Mouse (Mus musculus): ENCODE results near the gene Kcns1.
A peak's percentile ranks its signal among the peaks of the same experiment; 100 is the strongest.
"Not testable (repeated sequence)": the region's sequence is repeated elsewhere in the genome, so short reads cannot be mapped to it uniquely, and the experiment has no call there.

Gene Kcns1

DNA sequence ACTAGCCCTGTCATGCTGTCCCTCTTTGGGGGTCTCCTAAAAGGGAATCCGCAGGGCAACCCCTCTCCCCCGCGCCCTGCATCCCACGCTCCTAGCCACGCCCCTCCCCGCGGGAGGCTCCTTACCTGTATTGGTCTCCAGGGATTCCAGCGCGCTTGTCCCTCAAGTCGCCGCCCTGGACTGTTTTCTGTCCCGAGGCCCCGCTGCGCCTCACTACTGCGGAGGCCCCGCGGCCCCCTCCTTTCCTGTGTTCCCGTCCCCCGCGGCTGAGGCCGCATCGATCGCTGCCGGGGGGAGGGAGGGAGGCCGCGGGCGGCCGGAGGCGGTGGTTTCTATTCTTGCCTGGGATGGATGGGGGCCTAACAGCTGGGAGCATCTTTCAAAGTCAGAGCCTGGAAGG is at the start of gene Kcns1:
Gene Kcns1 (minus strand): TSS at position 212 of the 400 bp plus-strand sequence.
- no peak for DNase-seq

DNA sequence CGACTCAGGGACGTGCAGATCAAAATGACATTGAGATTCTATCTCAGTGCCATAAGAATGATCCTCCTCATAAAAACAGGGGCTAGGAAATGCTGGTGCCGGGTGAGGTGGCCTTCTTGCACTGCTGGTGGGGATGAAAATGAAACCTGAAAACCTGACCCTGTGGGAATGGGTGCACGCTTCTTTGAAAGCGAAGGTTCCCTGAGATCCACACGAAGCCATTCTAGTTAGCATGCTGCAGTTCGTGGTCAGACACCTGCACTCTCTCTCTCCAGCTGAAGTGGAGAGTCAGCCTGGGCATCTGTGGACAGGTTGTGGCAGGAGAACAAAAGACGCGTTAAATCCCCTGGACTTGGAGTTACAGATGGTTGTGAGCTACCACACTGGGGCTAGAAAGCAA is 48.4 kb upstream of the Kcns1 start:
- no peak for DNase-seq

DNA sequence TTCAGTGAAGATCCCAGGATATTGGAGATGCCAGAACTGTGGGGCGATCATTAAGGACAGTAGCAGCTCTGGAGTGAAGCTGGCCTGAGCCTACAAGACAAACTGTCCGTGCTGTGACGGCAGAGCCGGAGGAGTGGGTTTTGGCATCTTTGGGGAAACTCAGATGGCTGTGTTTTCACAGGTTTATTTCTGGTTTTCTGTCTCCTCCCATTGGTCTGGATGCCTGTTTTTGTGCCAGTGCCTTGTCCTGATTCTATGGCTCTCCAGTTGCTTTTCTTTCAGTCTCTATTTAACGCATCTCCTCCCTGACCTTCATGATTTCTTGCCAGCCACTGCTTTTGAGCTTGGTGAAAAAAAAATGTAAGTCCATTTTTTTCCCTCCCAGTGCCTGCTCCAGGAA is 41.8 kb upstream of the Kcns1 start:
- DNase-seq: no peak

DNA sequence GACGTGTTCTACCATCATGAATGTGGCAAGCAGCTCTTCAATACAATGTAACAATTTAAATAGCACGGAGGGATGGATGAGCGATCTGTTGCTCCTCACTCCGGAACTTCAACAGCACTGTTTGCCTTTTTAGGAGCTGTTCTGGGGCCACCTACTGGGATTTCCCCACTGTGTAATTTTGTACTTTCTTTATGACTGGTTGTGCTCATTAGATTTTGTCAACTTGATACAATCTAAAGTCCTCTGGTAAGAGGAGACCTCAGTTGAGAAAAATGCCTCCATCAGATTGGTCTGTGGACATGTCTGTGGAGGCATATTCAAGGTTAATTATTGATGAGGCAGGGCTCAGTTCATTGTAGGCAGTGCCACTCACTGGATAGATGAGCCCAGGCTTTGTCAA is 40.0 kb upstream of the Kcns1 start:
- DNase-seq: no peak

DNA sequence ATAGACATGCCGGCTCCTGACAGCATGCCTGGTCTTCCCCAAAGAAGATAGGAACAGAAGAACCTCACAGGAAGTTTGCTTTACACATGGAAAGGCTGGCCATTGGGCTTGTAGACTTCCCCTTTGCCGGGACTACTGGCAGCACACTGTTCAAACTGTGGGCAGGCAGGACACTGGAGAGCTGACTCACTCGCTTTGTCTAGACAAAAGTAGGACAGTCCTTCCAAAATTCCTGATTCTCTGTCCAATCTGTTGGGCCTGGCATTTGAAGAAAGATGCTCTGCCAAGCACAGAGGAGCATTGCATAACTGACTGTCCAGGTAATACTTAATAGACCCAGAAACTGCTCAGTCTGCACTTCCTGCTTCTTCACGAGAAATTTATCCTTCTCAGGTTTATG is 35.8 kb upstream of the Kcns1 start:
- peak; percentile 61 for DNase-seq

DNA sequence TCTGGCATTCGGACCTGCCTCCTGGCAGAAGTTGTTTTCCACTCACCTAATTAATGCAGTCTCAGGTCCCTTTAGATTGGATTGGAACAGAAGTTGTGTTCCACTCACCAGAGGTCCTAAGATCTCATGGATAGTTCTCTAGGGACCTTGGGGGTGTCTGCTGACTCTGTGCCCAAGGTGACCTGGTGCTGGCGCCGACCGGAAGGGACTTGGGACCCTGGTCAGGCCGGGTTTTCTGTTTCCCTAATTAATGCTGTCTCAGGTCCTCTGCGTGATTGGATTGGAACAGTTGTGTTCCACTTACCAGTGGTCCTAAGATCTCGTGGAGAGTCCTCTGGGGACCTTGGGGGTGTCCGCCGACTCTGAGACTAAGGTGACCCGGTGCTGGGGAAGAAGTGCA is 35.1 kb upstream of the Kcns1 start:
- DNase-seq: not testable (repeated sequence)

DNA sequence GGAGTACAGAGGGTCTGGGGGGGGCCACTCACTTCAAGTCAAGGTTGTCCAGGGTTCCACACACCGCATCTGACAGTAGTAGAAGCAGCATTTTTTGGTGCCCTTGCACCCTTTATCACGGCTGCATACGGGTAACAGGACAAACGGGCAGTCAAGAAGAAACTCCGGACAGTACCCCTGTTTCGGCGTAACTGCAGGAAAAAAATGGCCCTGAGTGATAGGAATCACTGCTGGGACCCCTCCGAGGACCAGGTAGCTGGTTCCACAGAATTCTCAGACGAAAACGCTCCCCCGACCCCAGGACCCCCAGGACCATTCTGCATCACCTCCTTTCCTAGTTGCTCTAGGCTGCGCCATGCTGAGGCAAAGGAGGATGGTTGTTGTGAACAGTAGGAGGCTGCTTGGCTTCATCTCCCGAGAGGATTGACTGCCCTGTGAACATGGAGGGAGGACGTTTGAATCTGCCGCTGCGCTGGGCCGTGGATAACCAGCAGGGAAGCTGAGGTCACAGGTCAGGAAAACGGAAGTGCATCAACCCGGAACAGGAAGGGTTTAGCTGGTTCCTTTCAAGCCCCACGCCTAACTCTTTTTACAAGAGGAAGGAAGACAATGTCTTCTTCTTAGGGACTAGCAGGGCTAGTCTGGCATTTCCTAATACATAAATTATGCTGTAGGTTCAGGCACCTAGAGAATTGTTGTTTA is 28.9 kb upstream of the Kcns1 start, which contains the start of gene Wfdc15a:
Gene Wfdc15a (minus strand): TSS at position 505 of the 702 bp plus-strand sequence.
- DNase-seq: no peak

DNA sequence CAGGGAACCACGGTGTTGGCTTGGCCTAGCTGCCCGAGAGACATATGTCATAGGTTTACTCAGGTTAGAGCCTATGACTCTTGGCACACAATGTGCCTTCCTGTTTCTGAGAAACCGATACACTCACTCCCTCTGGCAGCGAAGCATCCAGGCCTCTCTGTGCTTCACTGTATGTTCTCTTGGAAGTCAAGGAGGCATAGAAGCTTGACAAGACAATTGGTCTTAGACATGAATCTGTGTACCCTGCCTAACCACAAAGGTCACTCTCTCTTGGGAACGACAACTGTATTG is 25.7 kb upstream of the Kcns1 start:
- no peak for DNase-seq

DNA sequence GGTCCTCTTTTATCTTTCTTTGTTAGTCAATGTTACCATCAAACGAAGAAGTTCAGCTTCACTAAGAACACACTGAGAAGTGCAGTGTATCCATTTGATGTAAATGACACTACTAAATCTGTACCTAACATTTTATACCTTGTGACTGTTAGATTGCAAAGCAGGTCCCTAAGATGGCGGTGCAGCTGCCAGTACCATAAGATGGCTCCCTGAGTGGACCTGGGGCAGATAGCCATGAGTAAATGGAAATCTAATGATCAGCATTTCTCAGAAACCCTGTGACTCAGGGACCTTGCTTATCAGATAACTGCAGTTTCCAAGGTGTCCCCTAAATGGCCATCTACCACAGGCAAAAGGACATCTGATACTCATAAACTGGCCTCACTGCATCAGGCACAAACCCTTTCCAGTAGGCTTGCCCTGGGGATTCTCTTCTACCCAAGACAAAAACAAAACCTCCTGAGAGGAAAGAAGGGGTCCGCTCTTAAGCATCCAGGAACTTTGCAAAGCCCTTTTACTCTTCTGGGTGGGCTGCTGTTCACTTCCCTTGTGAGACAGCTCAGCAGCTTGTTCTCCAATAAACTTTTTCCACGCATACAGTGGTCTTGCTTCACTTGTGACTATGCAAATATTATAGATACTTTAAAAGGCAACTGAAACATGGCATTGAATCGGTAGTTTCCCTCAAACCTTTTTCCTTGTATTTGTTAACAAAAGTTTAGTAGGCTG is 25.2 kb upstream of the Kcns1 start:
- DNase-seq: no peak

DNA sequence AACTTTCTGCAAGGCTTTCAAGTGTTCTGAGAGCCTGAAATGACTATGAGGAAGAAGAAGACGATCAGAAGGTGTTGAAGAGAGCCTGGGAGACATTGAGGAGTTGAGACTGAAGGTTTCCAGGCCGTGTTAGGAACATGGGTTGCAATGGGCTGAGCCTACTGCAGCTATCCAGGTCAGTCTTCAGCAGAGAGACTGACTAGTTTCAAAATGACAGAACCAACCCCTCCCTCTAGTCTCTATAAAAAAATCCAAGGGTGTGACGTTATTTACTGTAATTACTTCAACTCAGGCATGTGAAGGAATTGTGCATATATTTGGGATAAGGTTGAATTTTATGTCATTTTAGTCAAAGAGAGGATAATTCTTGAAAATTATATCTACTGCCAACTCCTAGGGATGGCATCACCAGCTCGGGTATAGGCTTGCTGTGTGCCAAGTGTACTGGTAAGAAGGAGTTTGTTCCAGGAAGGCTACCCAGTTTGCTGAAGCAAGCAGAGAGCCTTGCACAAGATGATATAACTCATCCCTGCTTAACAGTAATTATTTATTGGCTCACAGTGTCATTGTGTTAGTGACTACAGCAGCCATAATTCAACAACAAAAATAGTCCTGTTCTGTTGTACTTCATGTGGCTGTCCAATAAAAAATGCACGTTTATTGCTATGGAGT is 24.2 kb upstream of the Kcns1 start:
- DNase-seq: no peak

DNA sequence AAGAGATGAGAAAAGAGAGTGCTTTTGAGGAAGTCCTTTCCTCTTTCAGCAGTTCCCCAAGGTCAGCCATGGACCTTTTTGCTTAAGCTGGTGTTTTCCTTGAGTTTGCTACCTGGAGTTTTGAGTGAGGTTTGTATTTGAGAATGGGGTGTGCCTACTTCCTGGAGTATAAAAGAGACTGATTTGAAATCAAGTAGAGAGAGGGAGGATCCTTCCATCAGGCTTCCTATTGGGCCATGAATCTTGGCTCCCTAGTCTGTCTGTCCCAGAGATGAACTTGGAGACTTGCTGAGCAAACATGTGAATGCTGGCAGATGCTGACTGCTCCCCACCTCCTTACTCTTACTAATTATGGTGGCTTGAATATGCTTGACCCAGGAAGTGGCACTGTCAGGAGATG is 21.4 kb upstream of the Kcns1 start:
- DNase-seq: no peak

DNA sequence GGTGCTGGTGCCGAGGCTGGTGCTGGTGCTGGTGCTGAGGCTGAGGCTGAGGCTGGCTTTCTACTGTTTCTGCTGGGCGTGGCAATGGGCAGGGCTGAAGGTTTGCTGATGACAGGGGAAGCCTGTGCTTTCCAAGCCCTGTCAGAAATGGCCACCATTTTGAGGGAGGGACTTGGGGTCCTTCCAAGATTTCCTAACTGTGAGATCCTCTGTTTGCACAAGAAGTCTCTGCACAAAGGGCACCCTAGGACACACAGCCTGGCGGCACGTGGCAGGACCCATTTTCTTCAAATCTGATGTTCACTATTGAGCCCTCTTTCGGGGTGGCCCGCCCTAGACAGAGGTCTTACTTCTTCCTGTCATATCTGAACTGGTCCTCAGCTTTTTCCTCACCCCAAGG is 19.7 kb upstream of the Kcns1 start, which contains the start of gene Wfdc12:
Gene Wfdc12 (minus strand): TSS at position 33 of the 400 bp plus-strand sequence.
- DNase-seq: no peak

DNA sequence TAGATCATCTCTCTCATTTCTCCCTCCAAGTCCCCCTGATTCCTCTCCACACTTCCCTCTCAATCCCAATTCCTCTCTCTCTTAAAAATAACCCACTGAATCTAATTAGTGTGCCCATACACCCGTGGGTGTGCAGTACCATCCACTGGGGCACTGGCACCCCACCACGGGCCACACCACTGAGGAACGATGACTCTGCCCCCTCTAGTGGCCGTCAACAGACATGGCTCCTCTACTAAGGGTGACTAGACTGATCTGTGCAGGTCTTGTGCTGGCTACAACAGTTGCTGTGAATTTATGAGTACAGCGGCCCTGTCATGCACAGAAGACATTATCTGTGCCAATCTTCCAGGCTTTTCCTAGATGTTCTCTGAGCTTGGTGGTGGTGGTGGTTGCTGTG is 17.8 kb upstream of the Kcns1 start:
- DNase-seq: no peak

DNA sequence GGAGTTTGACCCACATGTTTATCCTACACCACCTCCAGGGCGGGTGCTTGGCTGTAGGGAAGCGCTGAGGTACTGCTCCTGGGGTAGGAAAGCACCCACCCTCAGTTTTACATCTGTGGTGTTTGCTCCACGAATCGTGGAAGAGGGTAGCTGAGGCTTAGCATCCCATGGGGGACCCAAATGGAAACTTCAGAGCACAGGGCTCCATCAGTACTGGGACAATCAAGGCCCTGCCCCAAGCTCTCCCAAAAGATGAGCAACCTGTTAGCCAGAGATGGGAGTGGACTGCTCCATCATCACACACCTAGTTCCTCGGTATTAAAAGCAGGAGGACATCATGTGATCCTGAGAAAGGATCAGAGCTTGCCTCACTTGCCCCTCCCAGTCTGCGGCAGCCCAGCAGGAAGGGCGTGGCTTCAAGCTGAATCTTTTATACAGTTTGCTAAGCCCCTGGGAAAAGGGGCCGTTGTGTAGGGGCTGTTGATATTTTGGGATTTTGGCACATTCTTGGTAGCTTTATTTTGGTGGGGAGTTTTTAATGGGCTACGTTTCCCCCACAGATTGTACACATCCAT is 13.3 kb upstream of the Kcns1 start:
- DNase-seq: no peak

DNA sequence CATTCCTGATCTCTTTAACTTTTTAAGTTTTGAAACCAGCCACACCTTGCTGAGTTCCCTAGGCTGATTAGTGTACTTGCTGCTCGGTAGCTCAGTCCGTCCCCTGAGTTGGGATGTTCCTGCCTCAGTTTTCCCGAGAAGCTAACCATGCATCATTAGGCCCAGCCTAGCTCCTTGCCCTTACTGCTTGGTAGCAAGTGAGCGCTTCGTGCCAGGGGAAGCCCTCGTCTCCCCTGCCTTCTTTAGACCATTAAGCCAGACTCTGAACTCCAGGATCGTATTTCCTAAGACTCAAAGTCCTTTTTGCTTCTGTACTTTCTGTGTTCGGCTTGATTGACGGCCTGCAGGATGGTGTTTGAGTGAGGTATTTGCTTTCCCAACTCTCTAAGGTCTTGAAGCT is 12.4 kb upstream of the Kcns1 start:
- DNase-seq: no peak

DNA sequence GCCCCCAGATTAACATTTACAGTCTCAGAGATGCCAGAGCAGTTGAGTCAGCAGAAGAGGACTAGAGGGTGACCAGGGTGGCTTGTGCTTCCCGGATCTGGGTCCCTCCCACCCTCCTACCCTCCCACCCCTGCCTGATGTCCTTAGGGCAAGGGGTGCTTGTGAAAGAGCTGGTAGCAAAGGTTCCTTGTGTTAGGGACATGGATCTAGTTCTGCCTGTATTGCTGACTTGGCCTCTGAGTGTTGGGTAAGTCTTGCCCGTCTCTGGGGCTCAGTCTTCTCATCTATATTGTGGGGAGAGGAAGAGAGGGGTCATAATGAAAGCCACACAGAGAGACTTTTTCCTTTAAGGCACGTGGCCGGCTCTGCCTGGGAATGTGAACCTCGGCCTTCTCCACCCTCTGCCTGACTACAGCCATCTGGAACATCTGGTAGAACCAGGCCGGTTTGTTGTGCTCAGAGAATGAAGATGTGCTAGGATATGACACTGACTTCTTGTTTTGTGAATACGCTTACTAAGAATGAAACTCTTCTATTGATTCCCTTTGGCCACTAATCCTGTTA is 11.9 kb upstream of the Kcns1 start, which contains the start of gene Wfdc5:
Gene Wfdc5 (minus strand): TSS at position 51 of the 564 bp plus-strand sequence.
- DNase-seq: no peak

DNA sequence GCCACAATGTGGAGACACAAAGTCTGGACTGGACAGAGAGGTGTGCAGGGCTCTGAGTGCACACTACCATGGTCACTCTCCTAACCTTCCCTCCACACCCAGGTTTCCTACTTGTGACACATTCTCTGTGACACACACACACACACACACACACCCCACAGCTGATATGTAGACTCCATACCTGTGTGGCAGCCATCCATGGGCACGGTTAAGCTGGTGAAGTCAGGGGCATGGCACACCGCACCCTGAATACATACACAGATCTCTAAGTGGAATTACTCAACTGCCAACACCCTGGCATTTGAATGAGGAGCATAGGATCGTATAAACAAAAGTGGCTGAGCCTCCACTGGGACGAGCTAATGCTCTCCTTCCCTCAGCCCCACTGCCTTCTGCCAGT is 9.9 kb upstream of the Kcns1 start:
- no peak for DNase-seq

DNA sequence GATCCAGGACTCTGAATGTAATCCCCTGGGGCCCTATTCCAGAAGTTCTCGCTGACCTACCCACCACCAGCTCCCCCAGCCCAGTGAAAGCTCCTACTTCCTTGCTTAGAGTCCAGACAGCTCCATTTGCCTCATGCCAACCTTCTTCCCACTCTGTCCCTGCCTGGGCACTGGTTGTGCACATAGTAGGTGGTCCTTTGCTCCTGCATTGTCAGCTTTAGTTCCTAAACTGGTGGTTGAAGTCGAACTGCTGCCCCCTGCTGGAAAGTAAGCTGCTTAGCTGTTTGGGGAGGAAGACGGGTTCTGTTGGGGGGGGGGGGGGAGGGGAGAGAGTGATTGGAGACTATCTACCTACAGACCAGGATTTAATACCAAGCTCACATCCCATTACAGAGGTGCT is 9.2 kb upstream of the Kcns1 start:
- no peak for DNase-seq

DNA sequence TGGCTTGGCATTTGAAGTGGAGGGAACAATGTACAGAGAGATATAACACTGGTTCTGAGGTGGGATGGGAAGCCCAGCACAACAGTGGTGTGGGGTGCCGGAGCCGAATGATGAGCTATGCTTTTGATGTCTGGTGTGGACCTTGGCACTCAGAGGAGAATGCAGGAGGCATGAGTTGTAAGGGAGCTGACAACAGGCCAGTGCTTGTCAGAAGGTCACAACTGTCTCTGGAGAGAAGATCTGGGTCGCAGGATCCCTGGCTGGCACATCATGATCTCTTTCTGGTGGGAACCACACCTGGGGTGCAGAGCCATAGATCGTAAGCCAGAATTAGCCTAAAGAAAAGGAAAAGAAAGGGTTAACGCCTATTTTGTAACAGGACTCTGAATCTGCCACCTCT is 6.9 kb upstream of the Kcns1 start:
- no peak for DNase-seq

DNA sequence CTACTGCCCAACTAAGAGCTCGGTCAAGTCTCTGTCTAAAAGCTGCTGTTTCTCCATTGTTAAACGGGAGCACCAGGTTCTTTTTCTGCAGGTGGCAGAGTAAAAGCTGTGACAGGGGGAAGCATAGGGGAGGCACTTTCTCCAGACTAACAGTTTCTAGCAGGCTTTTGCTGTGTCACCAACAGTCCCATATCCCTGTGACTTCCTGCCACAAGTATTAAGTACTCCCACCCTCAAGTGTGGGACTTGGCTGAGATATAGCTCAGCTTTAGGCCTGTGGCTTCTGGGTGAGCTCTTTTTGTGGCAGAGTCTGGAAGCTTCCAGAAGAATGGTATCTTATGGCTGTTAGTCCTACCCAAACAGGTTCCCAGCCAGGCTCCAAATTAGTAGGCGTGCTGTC is 4.9 kb upstream of the Kcns1 start:
- DNase-seq: no peak

DNA sequence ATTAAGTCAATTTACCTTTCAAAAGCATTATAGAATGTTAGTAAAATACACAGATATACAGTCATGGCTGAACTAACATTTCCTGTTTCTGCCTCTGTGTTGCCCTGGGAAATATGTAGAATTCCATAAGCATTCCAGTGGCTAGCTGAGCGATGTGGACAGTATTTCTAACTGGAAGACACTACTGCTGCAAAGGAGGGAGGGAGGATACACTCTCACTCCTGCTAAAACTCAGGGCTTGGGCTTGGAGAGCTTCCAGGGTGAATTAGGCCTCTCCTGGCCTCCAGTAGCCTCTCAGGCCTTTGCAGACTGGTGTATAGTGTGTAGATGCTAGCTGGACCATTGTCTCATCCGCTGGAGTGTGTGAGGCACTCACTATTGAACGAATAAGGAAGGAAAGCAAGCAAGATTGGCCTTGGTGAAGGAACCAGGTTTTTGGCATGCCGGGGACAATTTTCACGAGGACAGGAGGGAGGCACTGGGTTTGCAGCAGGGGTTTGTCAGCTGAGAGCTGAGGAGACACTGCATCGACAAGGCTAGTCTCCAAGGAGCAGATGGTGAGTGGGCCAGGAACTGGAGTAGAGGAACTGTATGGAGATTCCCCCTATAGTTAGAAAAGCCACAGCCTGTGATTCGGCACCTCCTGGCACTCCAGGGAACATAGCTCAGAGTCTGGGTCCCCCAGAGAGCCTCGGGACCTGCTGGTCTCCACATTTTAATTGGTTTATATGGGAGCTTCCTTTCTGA is 3.9 kb upstream of the Kcns1 start:
- no peak for DNase-seq

DNA sequence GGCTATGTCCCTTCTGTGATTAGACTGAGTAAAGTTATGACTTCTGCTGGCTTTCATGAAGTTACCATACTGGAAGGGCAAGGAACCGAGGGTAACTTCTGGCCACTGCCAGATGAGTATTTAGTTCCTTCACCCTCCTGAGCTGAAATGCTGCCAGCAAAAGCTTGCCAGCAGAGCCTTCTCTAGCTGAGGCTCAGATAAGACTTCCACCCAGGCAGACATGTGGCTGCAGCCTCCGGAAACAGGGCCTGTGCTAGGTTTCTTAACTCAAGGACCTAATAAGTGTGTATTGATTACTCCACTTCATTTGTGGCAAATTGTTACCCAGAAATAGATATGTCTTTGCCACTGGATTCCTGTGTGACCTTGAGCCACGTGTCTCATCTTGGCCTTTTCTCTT is 2.5 kb upstream of the Kcns1 start:
- no peak for DNase-seq

DNA sequence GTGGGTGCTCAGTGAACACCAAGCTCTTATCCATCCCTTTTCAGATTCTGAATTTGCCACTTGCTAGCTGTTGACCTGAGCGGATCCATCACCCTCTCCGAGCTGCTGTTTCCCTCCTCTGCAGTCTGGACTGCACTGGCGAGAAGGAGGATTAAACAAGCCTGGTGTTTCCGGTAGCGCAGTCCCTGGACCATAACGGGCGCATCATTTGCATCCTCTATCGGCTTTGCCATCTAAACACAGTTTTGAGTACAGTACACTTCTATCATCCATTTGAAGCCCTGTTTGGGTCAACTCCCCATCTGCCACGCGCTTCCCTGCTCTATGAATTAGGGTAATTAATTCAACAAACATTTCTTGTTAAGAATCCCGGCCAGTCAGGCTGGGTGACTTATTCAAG is 587 bp downstream of the Kcns1 start:
- no peak for DNase-seq
